Mouse (Mus musculus) kidney, postnatal 0 days (tissue): ENCODE data around the gene Taok1. TPM values are rescaled to one million over a fixed set of nuclear protein-coding genes. Genes with fewer than 3 reads are reported as not detected.
A peak's percentile ranks its signal among the peaks of the same experiment; 100 is the strongest.

Source experiments
- ATAC-seq: fragments of 200-750 bp; cut with Nextera tagmentation; replicated peaks from 2 replicates; pipeline ENCODE4 v1.8.0; 2017; ENCODE audit warnings: low read depth, moderate number of reproducible peaks, moderate TSS enrichment, moderate library complexity; ENCODE audit not compliant: low FRiP score
- DNase-seq: peaks from one replicate; pipeline ENCODE4 v3.0.0-alpha.2; 2016; ENCODE audit warnings: low spot score
- H3K27ac ChIP-seq: fragments of 300-500 bp; sonication (generic); 2 replicates; pipeline ENCODE4 v1.5.1; 2014; ENCODE audit warnings: mild to moderate bottlenecking
- H3K27me3 ChIP-seq: fragments of 300-500 bp; sonication (generic); 2 replicates; pipeline ENCODE4 v1.6.1; 2014; ENCODE audit warnings: low read length, mixed read lengths; ENCODE audit not compliant: insufficient read depth
- H3K36me3 ChIP-seq: fragments of 300-500 bp; sonication (generic); 2 replicates; pipeline ENCODE4 v1.6.1; 2014; ENCODE audit warnings: low read length, mixed read lengths; ENCODE audit not compliant: insufficient read depth
- H3K4me1 ChIP-seq: fragments of 300-500 bp; sonication (generic); replicated peaks from 2 replicates; pipeline ENCODE4 v1.6.1; 2014; ENCODE audit warnings: antibody characterized with exemption, low read length, mixed read lengths; ENCODE audit not compliant: insufficient read depth
- H3K4me2 ChIP-seq: fragments of 300-500 bp; sonication (generic); 2 replicates; pipeline ENCODE4 v1.6.1; 2014; ENCODE audit warnings: mild to moderate bottlenecking, low read length, moderate library complexity, mixed read lengths
- H3K4me3 ChIP-seq: fragments of 300-500 bp; sonication (generic); replicated peaks from 2 replicates; pipeline ENCODE4 v1.5.1; 2014; ENCODE audit warnings: low read depth, low read length
- H3K9ac ChIP-seq: fragments of 300-500 bp; sonication (generic); 2 replicates; pipeline ENCODE4 v1.6.1; 2014; ENCODE audit warnings: low read depth, low read length
- H3K9me3 ChIP-seq: fragments of 300-500 bp; sonication (generic); replicated peaks from 2 replicates; pipeline ENCODE4 v1.6.1; 2016; ENCODE audit warnings: low read length, inconsistent platforms, mixed read lengths
- CTCF ChIP-seq: IDR thresholded peaks from 2 replicates; pipeline ENCODE4 v1.5.1; 2016; ENCODE audit warnings: antibody characterized with exemption, low read depth, mild to moderate bottlenecking, moderate library complexity
- WGBS: fragments of 180-500 bp; shearing (Covaris S2); extraction: QIAGEN DNeasy Blood & Tissue Kit; methylation state at CpG from one replicate; pipeline ENCODE4 v1.1.7; 2014; 5-methylcytosine and 5-hydroxymethylcytosine counted together
- polyA plus RNA-seq: library from polyadenylated mRNA; unstranded; fragments of >200 nt; fragmentation: Nextera tagmentation; extraction: Ambion mirVana; gene quantifications from 2 replicates; pipeline ENCODE4 v1.2.1, GENCODE M21; 2015

The Taok1 gene
- polyA plus RNA-seq, 1 experiment from 2014 or later = 17.7 TPM

DNA sequence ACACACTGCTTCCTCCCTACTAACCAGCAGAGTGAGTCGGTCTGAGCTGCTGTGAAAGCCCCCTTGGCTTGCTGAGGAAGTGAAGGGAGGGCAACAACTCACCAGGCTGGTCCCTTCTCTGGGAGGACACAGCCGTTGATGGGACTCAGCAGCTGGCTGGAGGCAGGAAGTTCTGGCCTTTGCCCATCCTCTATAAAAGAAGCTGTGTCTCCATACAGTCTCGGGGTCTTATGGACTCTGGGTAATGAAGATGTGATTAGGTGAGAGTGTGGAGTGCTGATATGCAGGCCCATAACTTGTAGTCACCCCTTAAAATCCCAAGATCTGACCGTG is 113.3 kb downstream of the Taok1 start:
- DNase-seq = no peak
- WGBS = 22% methylated on average over 4 of the region's 4 CpGs
- Histone ChIP-seq H3K27ac (peak overlapping the region; percentile 95), H3K9me3 (no peaks in the 10 kb centered on the region), H3K36me3 (peaks cover 2% of the 10 kb centered on the region; the same call in 1 of the 2 replicates), H3K9ac (peak overlapping the region; percentile 95), H3K27me3 (no peaks in the 10 kb centered on the region), H3K4me2 (peak overlapping the region; percentile 95), H3K4me3 (peak overlapping the region; percentile 91), H3K4me1 (peaks cover 49% of the 10 kb centered on the region)
- no peak for ATAC-seq
- no peak for TF ChIP-seq CTCF

DNA sequence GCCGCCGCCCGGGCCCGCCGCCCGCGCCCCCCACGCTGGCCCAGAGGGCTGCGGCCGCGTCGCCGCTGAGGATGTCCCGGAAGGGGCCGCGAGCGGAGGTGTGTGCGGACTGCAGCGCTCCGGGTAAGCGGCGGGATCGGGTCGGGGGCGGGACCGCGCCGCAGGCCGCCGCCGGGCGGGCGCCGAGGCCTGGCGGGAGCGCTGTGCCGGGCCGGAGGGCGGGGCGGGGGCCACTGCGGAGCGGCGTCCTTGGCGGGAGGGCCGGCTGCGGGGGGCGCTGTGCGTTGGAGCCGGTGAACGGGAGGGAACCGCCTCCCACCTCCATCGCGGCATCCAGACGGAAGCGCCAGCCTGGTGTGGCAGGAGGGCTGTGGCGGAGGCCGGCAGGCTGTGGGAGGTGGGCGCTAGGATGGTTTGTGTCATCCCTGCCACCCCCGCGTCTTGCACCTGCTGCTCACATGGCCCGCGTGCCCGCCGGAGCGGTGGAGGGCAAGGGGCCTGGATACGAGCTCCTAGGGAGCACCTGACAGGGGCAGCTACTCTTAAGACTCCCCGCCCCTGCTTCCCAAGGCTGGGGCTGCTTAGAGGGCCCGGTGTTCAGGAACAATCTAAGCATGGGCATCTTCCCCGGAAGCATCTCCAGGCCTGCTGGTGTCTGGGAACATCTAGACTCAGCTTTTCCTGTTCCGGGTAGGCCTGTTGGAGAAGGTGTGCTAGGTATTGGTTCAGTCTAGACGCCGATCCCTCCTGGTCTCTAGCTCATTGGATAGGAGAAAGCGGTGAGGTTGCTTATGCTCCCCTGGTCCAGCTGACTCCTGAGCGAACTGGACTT is 113.9 kb downstream of the Taok1 start, which contains the start of gene Git1:
Git1 (plus strand) TSS at position 51 of the 832 bp plus-strand sequence.
- 0 out of 2 replicates have a peak, but pooled peaks have one; percentile 5 for TF ChIP-seq CTCF
- ATAC-seq = peak; percentile 27
- Histone ChIP-seq H3K4me3 (peak within 1 kb of the TSS; percentile 91), H3K9me3 (no peaks in the 10 kb centered on the region), H3K9ac (peak within 1 kb of the TSS; percentile 95), H3K27ac (peak within 1 kb of the TSS; percentile 95), H3K4me2 (peak within 1 kb of the TSS; percentile 95), H3K36me3 (no peaks in the 10 kb centered on the region), H3K27me3 (no peaks in the 10 kb centered on the region), H3K4me1 (peaks cover 54% of the 10 kb centered on the region)
- peak; percentile 55 for DNase-seq
- 1% methylated on average over 27 of the region's 74 CpGs for WGBS

DNA sequence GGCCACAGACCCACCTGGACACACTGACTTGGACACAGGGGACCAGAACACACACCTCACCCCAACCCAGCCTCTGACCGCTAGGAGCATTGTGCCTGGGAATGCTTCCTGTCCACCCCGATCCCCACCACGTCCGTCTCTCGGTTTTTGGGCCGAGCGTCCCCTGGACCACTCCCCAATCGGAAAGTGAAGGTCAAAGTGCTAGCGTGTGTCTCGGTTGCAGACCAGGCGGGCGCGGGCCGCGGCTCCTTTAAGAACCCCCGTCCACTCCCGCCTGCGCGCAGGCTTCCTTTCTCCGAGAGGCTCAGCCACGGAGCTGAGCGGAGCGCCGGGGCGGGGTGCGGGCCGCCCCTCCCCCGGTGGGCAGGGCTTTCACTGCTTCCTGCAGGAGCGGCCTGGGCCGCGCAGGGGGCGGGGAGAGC is 114.7 kb downstream of the Taok1 start:
- ATAC-seq = peak; percentile 69
- Histone ChIP-seq H3K4me2 (peak overlapping the region; percentile 95), H3K36me3 (no peaks in the 10 kb centered on the region), H3K9ac (peak overlapping the region; percentile 95), H3K9me3 (no peaks in the 10 kb centered on the region), H3K27ac (peak overlapping the region; percentile 95), H3K4me3 (peak overlapping the region; percentile 91), H3K4me1 (peaks cover 52% of the 10 kb centered on the region), H3K27me3 (no peaks in the 10 kb centered on the region)
- peak; percentile 32; the same call in 1 of the 2 replicates for TF ChIP-seq CTCF
- under 1% methylated on average over 25 of the region's 32 CpGs for WGBS
- DNase-seq = peak; percentile 96

DNA sequence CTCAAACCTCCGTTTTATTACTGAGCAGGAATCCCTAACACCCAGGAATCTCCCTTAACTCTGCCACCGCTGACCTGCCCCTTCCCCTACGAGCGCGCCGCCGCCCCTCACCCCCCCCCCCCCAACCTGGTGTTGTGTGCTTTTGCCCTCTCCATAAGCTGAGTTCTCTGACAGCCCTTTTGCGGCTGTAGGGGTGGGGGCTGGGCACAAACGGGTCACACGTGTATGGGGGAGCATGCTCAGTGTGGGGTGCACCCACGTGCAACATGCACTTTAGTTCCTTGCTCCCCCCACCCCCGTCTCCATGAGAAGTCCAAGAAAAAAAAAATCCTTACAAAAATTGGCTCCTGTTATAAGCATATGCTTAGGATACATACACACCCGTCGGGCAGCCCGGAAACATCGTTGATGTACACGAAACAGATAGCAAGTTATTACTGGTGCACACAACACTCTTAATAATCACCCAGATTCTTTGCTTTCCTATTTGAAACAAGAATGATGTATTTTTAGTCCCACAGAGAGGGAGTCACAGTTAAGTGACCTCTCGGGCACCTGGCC is 115.2 kb downstream of the Taok1 start:
- ATAC-seq = no peak
- H3K4me2 ChIP-seq = peak overlapping the region; percentile 95
- WGBS = 0% methylated on average over 18 of the region's 18 CpGs

DNA sequence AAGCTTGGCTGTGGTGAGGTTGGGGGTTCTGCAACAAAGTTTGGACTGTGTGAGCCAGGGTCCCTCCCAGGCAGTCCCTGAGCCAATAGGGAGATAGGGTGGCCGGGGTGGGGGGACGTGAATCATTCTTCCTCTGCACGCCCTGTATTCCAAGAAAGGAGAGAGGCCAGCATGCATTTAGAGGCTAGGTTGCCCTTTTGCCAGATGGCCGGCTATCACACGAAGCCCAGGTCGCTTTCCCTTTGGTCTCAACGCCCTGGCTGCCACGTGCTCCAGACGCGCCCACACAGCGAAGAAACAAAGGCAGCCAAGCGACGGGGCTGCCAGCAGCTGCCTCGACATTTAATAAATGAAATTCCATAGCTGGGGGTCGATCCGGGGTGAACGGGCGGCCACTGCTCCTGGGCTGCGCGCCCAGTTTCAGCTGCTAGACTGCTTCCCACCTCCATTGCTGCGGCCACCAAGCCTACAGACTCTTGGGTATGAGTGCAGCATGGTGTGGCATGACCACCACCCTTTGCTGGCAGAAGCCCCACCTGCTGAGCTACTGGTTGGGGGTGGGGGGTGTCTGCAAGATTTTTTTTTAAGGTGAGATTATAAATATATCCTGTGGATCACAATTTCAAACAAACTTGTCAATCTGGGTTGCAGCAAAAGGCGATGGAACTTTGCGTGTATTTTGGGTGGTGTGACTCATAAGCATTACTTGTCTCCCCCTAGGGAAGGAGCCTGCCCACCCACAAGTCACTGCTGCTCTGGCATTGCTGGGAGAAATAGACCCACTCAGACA is 115.9 kb downstream of the Taok1 start:
- DNase-seq = peak; percentile 88
- Histone ChIP-seq H3K4me1 (peaks cover 43% of the 10 kb centered on the region), H3K27ac (peak overlapping the region; percentile 95), H3K9me3 (no peaks in the 10 kb centered on the region), H3K4me2 (peak overlapping the region; percentile 95), H3K4me3 (peak overlapping the region; percentile 91), H3K36me3 (no peaks in the 10 kb centered on the region), H3K9ac (peak overlapping the region; percentile 20; the same call in 1 of the 2 replicates), H3K27me3 (no peaks in the 10 kb centered on the region)
- no peak; the same call in 1 of the 2 replicates for ATAC-seq
- under 1% methylated on average over 23 of the region's 23 CpGs for WGBS
- no peak for TF ChIP-seq CTCF

More for the DNA sequence above, 115.2 kb downstream of the Taok1 start:
- Histone ChIP-seq H3K9ac (peak overlapping the region; percentile 95; the same call in 1 of the 2 replicates), H3K9me3 (no peaks in the 10 kb centered on the region), H3K36me3 (no peaks in the 10 kb centered on the region), H3K27me3 (no peaks in the 10 kb centered on the region), H3K4me1 (peaks cover 49% of the 10 kb centered on the region), H3K27ac (peak overlapping the region; percentile 95), H3K4me3 (peak overlapping the region; percentile 91)
- peak; percentile 38 for DNase-seq
- TF ChIP-seq CTCF = no peak

DNA sequence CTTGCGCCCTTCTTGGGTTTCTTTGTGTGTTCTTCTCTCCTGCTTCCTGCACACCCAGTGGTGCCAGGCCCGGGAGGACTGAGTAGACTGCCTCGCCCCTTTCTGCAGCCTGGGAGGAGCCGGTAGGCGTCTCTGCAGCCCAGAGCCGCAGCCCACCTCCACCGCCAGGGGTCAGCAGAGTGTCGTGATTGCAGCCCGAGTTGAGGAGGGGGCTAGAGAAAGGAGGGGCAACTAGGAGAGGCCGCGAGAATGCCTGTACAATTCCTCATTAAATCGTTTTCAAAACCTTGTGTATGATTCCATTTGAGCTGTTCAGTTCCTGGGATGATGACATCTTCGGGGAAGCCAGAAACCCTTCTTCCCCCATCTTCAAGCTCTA is 116.5 kb downstream of the Taok1 start:
- DNase-seq (peak; percentile 96), ATAC-seq (peak; percentile 48)
- peak overlapping the region; percentile 95 for H3K27ac ChIP-seq
- H3K4me3 ChIP-seq = peak overlapping the region; percentile 91
- no peaks in the 10 kb centered on the region for H3K27me3 ChIP-seq
- WGBS = 0% methylated on average over 13 of the region's 13 CpGs
- H3K4me2 ChIP-seq = peak overlapping the region; percentile 95
- H3K9ac ChIP-seq = no peak overlapping the region; the same call in 1 of the 2 replicates
- no peaks in the 10 kb centered on the region for H3K9me3 ChIP-seq
- TF ChIP-seq CTCF = peak; percentile 99
- H3K36me3 ChIP-seq = no peaks in the 10 kb centered on the region
- peaks cover 43% of the 10 kb centered on the region for H3K4me1 ChIP-seq
